Mouse (Mus musculus): ENCODE data around the gene S100a5.

S100a5 gene

GRCm38 (mm10) chr3:90625496-90625895, 17.2 kb downstream of the S100a5 start:
- in situ Hi-C loops (cut with MboI, MseI) = no loop called here

GRCm38 (mm10) chr3:90626266-90627021, 18.1 kb downstream of the S100a5 start:
- in situ Hi-C loops (cut with MboI, MseI) = no loop called here

- in situ Hi-C loops (cut with MboI, MseI) = no loop called here
Measured at GRCm38 (mm10) chr3:90627366-90627765, 19.0 kb downstream of the S100a5 start.

GRCm38 (mm10) chr3:90627807-90628206, 19.5 kb downstream of the S100a5 start:
- in situ Hi-C loops (cut with MboI, MseI) = no loop called here

GRCm38 (mm10) chr3:90629298-90629697, 21.0 kb downstream of the S100a5 start:
- in situ Hi-C loops (cut with MboI, MseI) = no loop called here

GRCm38 (mm10) chr3:90631984-90632383, 23.7 kb downstream of the S100a5 start:
- in situ Hi-C loops (cut with MboI, MseI) = no loop called here

- in situ Hi-C loops (cut with MboI, MseI) = no loop called here
Measured at GRCm38 (mm10) chr3:90638511-90639275, 30.4 kb downstream of the S100a5 start.

GRCm38 (mm10) chr3:90639511-90640154, 31.3 kb downstream of the S100a5 start:
- in situ Hi-C loops (cut with MboI, MseI) = no loop called here

- in situ Hi-C loops (cut with MboI, MseI) = no loop called here
Measured at GRCm38 (mm10) chr3:90640981-90641380, 32.7 kb downstream of the S100a5 start.

- in situ Hi-C loops (cut with MboI, MseI) = no loop called here
Measured at GRCm38 (mm10) chr3:90644220-90644619, 35.9 kb downstream of the S100a5 start.

- in situ Hi-C loops (cut with MboI, MseI) = no loop called here
Measured at GRCm38 (mm10) chr3:90647291-90647690, 39.0 kb downstream of the S100a5 start.

GRCm38 (mm10) chr3:90648981-90649380, 40.7 kb downstream of the S100a5 start:
- in situ Hi-C loops (cut with MboI, MseI) = no loop called here

GRCm38 (mm10) chr3:90649832-90650231, 41.5 kb downstream of the S100a5 start:
- in situ Hi-C loops (cut with MboI, MseI) = no loop called here

- in situ Hi-C loops (cut with MboI, MseI) = no loop called here
Measured at GRCm38 (mm10) chr3:90652878-90653508, 44.7 kb downstream of the S100a5 start.

- in situ Hi-C loops (cut with MboI, MseI) = no loop called here
Measured at GRCm38 (mm10) chr3:90653717-90654116, 45.4 kb downstream of the S100a5 start, which contains the start of gene S100a7a. Gene S100a7a (plus strand): TSS chr3:90654017.

- in situ Hi-C loops (cut with MboI, MseI) = no loop called here
Measured at GRCm38 (mm10) chr3:90657405-90657804, 49.1 kb downstream of the S100a5 start.

- in situ Hi-C loops (cut with MboI, MseI) = loop anchor here (10.0 kb wide), 1 partner anchor 915 kb away; no protein-coding TSS in a partner anchor
Measured at GRCm38 (mm10) chr3:90659364-90660044, 51.2 kb downstream of the S100a5 start.
